Mouse (Mus musculus): ENCODE results near the gene Pla1a. TPM values are rescaled to one million over a fixed set of nuclear protein-coding genes. Genes with fewer than 3 reads are reported as not detected.

Pla1a gene
- polyA plus RNA-seq, 1 experiment from 2014 or later = 1.6 TPM

DNA sequence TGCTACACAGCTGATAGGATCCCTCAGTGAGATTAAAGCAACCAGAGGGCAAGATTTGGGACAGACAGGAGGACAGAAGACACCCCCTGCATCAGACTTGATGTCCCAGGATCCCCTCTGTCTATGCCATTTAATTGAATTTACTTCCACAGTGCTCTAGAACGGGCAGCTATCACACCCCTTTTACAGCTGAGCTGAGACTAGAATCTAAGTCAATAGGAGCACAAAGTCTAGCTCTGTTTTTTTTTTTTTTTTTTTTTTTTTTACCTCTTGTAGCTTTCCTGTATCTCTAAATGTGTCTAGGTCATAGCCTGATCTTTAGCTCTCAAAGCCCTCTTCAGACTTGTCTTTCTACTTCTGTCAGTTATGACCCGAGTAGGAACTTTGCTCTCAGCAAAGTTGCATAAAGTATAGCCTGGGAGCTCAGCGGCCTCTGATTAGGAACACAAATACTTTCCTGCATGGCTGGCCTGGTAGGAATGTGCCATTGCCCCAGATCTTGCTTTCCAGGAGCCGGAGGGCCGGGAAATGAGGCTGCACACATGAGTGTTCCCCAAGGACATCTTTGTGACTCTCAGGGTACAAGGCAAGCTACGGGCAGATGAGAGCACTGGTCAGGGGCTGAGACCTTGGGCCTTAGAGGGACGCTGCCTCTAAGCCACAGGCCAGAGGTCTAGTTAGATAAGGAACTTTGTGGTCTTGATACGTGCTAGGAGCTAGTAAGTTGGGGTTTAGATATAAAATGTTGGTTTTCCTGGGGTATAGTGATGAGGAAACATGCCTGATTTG lies 35.2 kb upstream of the Pla1a start:
- Histone ChIP-seq H3K27ac (ENCODE audit: low read length) (no peak overlapping the region), H3K9ac (replicated peaks; ENCODE audit: low read depth) (no peak overlapping the region), H3K9me3 (ENCODE audit: low read length) (no peaks in the 10 kb centered on the region), H3K27me3 (replicated peaks; ENCODE audit: insufficient read depth, low read length) (no peaks in the 10 kb centered on the region), H3K4me2 (replicated peaks; ENCODE audit: low read depth, low read length) (no peak overlapping the region), H3K36me3 (ENCODE audit: insufficient read depth, low read length) (no peaks in the 10 kb centered on the region), H3K4me1 (ENCODE audit: insufficient read depth, low read depth, low read length) (no peaks in the 10 kb centered on the region), H3K4me3 (ENCODE audit: low read depth, low read length) (no peak overlapping the region)
- DNase-seq (ENCODE audit: low spot score) = no peak
- no peak for ATAC-seq
- TF ChIP-seq EP300 (IDR thresholded peaks at IDR 0.05) = no peak
- TF ChIP-seq CTCF (IDR thresholded peaks at IDR 0.05) = no peak
- 66% methylated on average over 8 of the region's 8 CpGs for WGBS

DNA sequence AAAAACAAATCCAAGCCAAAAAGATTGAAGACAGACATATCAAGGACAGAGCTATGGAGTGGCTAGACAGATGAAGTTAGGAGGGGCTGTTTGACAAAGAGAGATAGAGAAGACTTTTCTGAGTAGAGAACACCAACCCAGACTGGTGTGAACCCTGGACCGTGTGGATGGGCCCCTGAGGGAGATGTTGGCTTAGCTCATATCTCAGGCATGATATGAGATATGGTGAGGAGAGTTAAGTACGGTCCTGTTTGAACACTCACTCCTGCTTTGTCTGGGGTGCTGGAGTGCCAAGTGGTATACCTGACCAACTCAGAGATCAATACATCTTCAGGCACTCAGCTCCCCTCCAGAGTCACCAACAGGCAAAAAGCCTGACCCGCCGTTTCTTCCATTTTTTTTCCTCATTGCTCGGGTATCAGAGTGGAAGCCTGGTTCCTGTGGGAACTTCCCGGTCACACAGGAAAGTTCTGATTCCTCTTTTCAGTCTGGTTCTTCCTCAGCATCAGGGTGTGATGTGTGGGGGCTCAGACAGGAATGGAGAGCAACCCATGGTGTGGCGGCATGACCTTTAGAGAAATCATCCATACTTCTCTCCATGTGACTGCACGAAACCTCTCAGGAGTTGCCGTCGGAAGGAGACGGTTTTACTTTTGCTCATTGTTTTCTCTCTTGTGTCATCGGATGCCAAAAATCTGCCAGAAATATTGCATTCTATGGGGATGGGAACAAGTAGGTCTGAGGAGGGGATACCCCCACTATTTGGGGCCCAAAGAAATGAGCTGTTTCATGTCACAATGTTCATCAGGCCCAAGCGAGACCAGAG lies 34.4 kb upstream of the Pla1a start:
- no peak for DNase-seq (ENCODE audit: low spot score)
- H3K27me3 ChIP-seq (replicated peaks; ENCODE audit: insufficient read depth, low read length) = no peaks in the 10 kb centered on the region
- ATAC-seq = no peak
- no peaks in the 10 kb centered on the region for H3K9me3 ChIP-seq (ENCODE audit: low read length)
- TF ChIP-seq EP300 (IDR thresholded peaks at IDR 0.05) (no peak), CTCF (IDR thresholded peaks at IDR 0.05) (no peak)
- H3K4me3 ChIP-seq (ENCODE audit: low read depth, low read length) = no peak overlapping the region
- H3K9ac ChIP-seq (replicated peaks; ENCODE audit: low read depth) = no peak overlapping the region
- no peak overlapping the region for H3K27ac ChIP-seq (ENCODE audit: low read length)
- H3K36me3 ChIP-seq (ENCODE audit: insufficient read depth, low read length) = no peaks in the 10 kb centered on the region
- no peaks in the 10 kb centered on the region for H3K4me1 ChIP-seq (ENCODE audit: insufficient read depth, low read depth, low read length)
- H3K4me2 ChIP-seq (replicated peaks; ENCODE audit: low read depth, low read length) = no peak overlapping the region
- 80% methylated on average over 13 of the region's 13 CpGs for WGBS

DNA sequence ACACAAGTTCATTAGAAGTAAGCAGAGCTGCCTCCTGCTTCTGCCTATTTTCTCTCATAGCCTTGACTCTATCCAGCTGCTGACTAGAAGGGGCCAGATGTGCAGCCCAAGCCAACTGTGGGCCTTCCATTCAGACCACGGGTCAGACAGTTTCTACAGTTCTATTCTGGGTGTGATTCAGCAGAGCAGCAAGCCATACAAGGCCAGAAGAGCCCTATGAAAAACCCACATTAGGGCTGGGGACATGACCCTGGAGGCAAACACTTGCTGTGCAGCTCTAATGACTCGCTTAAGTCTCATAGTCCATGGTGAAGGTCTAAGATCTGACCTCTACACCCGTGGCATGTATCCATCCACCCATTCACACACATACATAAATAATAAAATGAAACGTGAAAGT lies 33.1 kb upstream of the Pla1a start:
- Histone ChIP-seq H3K4me2 (replicated peaks; ENCODE audit: low read depth, low read length) (no peak overlapping the region), H3K36me3 (ENCODE audit: insufficient read depth, low read length) (no peaks in the 10 kb centered on the region), H3K4me1 (ENCODE audit: insufficient read depth, low read depth, low read length) (no peaks in the 10 kb centered on the region), H3K9ac (replicated peaks; ENCODE audit: low read depth) (no peak overlapping the region), H3K9me3 (ENCODE audit: low read length) (no peaks in the 10 kb centered on the region), H3K27me3 (replicated peaks; ENCODE audit: insufficient read depth, low read length) (no peaks in the 10 kb centered on the region), H3K27ac (ENCODE audit: low read length) (no peak overlapping the region), H3K4me3 (ENCODE audit: low read depth, low read length) (no peak overlapping the region)
- 67% methylated on average over 4 of the region's 4 CpGs for WGBS
- ATAC-seq (no peak), DNase-seq (ENCODE audit: low spot score) (no peak)
- TF ChIP-seq CTCF (IDR thresholded peaks at IDR 0.05) = no peak
- TF ChIP-seq EP300 (IDR thresholded peaks at IDR 0.05) = no peak

DNA sequence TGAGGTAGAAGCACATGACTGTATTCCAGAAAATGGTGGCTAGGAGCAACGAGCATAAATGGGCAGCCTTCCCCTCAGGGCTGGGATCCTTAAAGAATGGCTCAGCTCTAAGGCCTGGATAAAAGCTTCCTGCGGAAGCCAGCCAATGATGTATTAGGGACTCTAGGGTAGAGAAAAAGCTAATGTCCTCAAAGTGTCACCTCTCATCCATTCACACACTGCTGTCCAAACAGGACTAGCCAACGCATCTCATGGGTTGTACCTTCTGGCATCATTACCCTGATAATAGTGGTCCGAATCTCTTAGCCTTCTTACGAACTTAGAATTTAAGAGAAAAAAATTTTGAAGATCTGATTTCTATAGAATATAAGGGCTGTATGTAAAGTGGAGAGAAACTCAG lies 30.4 kb upstream of the Pla1a start:
- Histone ChIP-seq H3K36me3 (ENCODE audit: insufficient read depth, low read length) (no peaks in the 10 kb centered on the region), H3K27ac (ENCODE audit: low read length) (no peak overlapping the region), H3K4me2 (replicated peaks; ENCODE audit: low read depth, low read length) (no peak overlapping the region), H3K27me3 (replicated peaks; ENCODE audit: insufficient read depth, low read length) (no peaks in the 10 kb centered on the region), H3K4me1 (ENCODE audit: insufficient read depth, low read depth, low read length) (no peaks in the 10 kb centered on the region), H3K9me3 (ENCODE audit: low read length) (no peaks in the 10 kb centered on the region), H3K9ac (replicated peaks; ENCODE audit: low read depth) (no peak overlapping the region), H3K4me3 (ENCODE audit: low read depth, low read length) (no peak overlapping the region)
- ATAC-seq (no peak), DNase-seq (ENCODE audit: low spot score) (no peak)
- WGBS = 86% methylated on average over 5 of the region's 5 CpGs
- TF ChIP-seq EP300 (IDR thresholded peaks at IDR 0.05) = no peak
- TF ChIP-seq CTCF (IDR thresholded peaks at IDR 0.05) = no peak

DNA sequence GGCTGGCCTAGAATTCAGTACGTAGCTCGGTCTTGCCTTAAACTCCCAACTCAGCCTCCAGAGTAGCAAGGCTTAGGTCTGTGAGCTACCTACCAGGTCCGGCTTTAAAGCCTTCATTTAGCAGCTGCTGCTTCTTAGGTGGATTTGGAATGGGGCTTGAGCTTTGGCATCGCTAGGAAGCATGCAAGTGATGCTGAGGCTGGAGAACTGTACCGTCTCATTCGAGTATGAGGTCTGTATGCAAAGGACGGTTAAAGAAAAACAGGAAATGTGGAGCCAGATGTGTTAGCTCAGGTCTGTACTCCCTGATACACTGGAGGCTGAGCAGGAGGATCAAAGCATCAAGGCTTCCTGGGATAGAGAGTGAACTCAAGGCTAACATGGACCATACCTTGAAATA lies 29.2 kb upstream of the Pla1a start:
- Histone ChIP-seq H3K9ac (replicated peaks; ENCODE audit: low read depth) (no peak overlapping the region), H3K36me3 (ENCODE audit: insufficient read depth, low read length) (no peaks in the 10 kb centered on the region), H3K4me3 (ENCODE audit: low read depth, low read length) (no peak overlapping the region), H3K27me3 (replicated peaks; ENCODE audit: insufficient read depth, low read length) (no peaks in the 10 kb centered on the region), H3K27ac (ENCODE audit: low read length) (no peak overlapping the region), H3K9me3 (ENCODE audit: low read length) (no peaks in the 10 kb centered on the region), H3K4me1 (ENCODE audit: insufficient read depth, low read depth, low read length) (no peaks in the 10 kb centered on the region), H3K4me2 (replicated peaks; ENCODE audit: low read depth, low read length) (no peak overlapping the region)
- DNase-seq (ENCODE audit: low spot score) (no peak), ATAC-seq (no peak)
- TF ChIP-seq CTCF (IDR thresholded peaks at IDR 0.05) (no peak), EP300 (IDR thresholded peaks at IDR 0.05) (no peak)
- WGBS = 66% methylated on average over 7 of the region's 7 CpGs

DNA sequence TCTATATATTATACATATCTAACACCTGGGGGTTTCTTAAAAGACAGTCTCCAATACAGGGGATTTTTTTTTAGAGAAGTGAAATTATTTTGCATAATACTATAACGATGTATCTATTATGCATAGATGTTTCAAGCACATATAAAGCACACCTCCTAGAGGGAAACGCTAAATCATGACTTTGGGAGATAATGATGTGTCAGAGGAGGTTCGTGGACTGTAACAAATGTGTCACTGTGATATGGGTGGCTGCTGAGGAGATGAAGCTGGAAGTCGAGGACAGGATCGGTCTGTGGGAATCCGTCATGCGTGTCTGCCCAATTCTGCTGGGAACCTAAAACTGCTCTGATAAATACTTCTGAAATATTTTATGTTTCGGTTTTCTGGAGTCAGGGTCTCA lies 28.8 kb upstream of the Pla1a start:
- H3K27me3 ChIP-seq (replicated peaks; ENCODE audit: insufficient read depth, low read length) = no peaks in the 10 kb centered on the region
- TF ChIP-seq CTCF (IDR thresholded peaks at IDR 0.05) (no peak), EP300 (IDR thresholded peaks at IDR 0.05) (no peak)
- no peak overlapping the region for H3K4me2 ChIP-seq (replicated peaks; ENCODE audit: low read depth, low read length)
- no peaks in the 10 kb centered on the region for H3K9me3 ChIP-seq (ENCODE audit: low read length)
- 52% methylated on average over 8 of the region's 8 CpGs for WGBS
- H3K4me1 ChIP-seq (ENCODE audit: insufficient read depth, low read depth, low read length) = no peaks in the 10 kb centered on the region
- no peak for ATAC-seq
- no peak for DNase-seq (ENCODE audit: low spot score)
- H3K9ac ChIP-seq (replicated peaks; ENCODE audit: low read depth) = no peak overlapping the region
- H3K27ac ChIP-seq (ENCODE audit: low read length) = no peak overlapping the region
- no peak overlapping the region for H3K4me3 ChIP-seq (ENCODE audit: low read depth, low read length)
- no peaks in the 10 kb centered on the region for H3K36me3 ChIP-seq (ENCODE audit: insufficient read depth, low read length)

All from lung, postnatal 0 days (tissue).